Mouse (Mus musculus) layer of hippocampus, adult 11-12 months (tissue): ENCODE results near the gene Cpxm1.
A peak's percentile ranks its signal among the peaks of the same experiment; 100 is the strongest.
"Not testable (repeated sequence)": the region's sequence is repeated elsewhere in the genome, so short reads cannot be mapped to it uniquely, and the experiment has no call there.

Experiments used
- DNase-seq: peaks from one replicate; pipeline ENCODE4 v3.0.0; 2022; ENCODE audit warnings: low spot score

The Cpxm1 gene

GRCm38 (mm10) chr2:130401891-130402290 lies 4.5 kb upstream of the Cpxm1 start:
- no peak for DNase-seq

- DNase-seq, result no peak
Measured at GRCm38 (mm10) chr2:130400046-130400445, 2.7 kb upstream of the Cpxm1 start.

- DNase-seq, result no peak
Measured at GRCm38 (mm10) chr2:130398091-130398490, 717 bp upstream of the Cpxm1 start.

GRCm38 (mm10) chr2:130395696-130396095 lies 1.7 kb downstream of the Cpxm1 start:
- DNase-seq, result no peak

GRCm38 (mm10) chr2:130392836-130393235 lies 4.5 kb downstream of the Cpxm1 start:
- no peak for DNase-seq

GRCm38 (mm10) chr2:130390993-130391625 lies 6.3 kb downstream of the Cpxm1 start:
- no peak for DNase-seq

GRCm38 (mm10) chr2:130388796-130389195 lies 8.6 kb downstream of the Cpxm1 start:
- no peak for DNase-seq

- DNase-seq, result no peak
Measured at GRCm38 (mm10) chr2:130386212-130386611, 11.2 kb downstream of the Cpxm1 start.

- no peak for DNase-seq
Measured at GRCm38 (mm10) chr2:130383895-130384294, 13.5 kb downstream of the Cpxm1 start.

GRCm38 (mm10) chr2:130383205-130383604 lies 14.2 kb downstream of the Cpxm1 start:
- no peak for DNase-seq

GRCm38 (mm10) chr2:130374951-130375350 lies 22.4 kb downstream of the Cpxm1 start:
- no peak for DNase-seq

- not testable (repeated sequence) for DNase-seq
Measured at GRCm38 (mm10) chr2:130373026-130373425, 24.3 kb downstream of the Cpxm1 start.

- no peak for DNase-seq
Measured at GRCm38 (mm10) chr2:130367386-130367785, 30.0 kb downstream of the Cpxm1 start.

- DNase-seq, result no peak
Measured at GRCm38 (mm10) chr2:130365211-130366094, 31.9 kb downstream of the Cpxm1 start.

- peak; percentile 50 for DNase-seq
Measured at GRCm38 (mm10) chr2:130362511-130363026, 34.8 kb downstream of the Cpxm1 start.

GRCm38 (mm10) chr2:130358852-130359251 lies 38.5 kb downstream of the Cpxm1 start:
- DNase-seq, result no peak

GRCm38 (mm10) chr2:130357551-130357950 lies 39.8 kb downstream of the Cpxm1 start:
- DNase-seq, result no peak

GRCm38 (mm10) chr2:130353889-130354288 lies 43.5 kb downstream of the Cpxm1 start:
- no peak for DNase-seq

GRCm38 (mm10) chr2:130353411-130353810 lies 44.0 kb downstream of the Cpxm1 start:
- no peak for DNase-seq

GRCm38 (mm10) chr2:130351758-130352339 lies 45.5 kb downstream of the Cpxm1 start:
- DNase-seq, result peak; percentile 42

- no peak for DNase-seq
Measured at GRCm38 (mm10) chr2:130350376-130350775, 47.0 kb downstream of the Cpxm1 start.

GRCm38 (mm10) chr2:130341220-130341580 lies 56.2 kb downstream of the Cpxm1 start:
- DNase-seq, result no peak
